Mouse (Mus musculus) ZHBTc4 (cell line): ENCODE measurements around the gene Pde9a.
A peak's percentile ranks its signal among the peaks of the same experiment; 100 is the strongest.

Experiments used
- DNase-seq: peaks from one replicate; pipeline ENCODE4 v3.0.0-alpha.2; 2011; ENCODE audit warnings: low read depth, low spot score

Pde9a gene

DNA sequence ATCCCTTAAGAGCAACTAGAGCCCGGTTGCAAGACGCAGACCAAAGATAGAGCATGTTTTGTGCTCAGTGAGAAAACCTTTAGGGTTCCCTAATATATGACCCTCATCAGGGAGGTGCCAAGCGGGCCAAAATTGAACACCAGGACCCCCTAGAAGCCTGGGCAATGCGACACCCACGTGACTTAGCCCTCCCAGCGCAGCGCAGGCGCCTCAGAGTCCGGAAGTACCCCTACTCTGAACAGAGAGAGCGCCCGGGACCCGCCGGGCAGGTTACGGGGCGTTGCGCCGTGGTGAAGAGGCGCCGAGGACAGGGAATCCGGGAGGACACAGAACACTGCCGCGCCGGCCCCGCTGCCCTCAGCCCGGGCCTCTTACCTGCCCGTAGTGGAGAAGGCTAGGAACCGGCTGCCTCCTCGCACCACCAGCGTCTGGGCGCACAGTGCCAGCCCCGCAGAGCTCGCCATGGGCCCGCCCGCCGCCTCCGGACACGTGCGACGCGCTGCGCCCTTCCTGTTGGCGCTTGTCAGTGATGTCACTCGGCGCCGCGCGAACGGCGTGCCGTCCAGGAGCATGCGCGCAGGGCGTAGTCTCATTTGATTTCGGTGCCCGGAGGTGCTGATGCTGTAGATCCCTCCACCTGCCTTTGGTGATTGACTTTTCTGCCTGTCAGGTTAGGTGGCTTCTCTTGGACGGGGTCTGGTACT is 125.9 kb downstream of the Pde9a start:
- peak; percentile 97 for DNase-seq

DNA sequence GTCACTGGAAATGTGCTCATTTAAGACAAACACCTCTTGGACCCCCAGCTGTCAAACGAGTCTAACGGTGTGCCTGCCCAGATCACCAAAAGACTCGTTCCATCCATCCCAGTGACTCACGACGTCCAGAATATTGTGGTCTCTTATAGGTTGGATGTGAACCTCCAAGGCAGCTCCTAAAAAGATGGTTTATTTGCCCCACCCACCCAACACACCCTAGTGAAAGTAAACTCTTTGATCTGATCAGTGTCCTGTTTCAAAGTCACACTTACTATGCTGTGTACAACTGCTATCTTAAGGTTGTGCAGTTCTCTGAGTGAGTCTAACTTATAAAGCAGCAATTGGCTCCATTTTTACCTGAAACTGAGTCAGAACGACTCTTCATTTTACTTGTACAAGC is 126.6 kb downstream of the Pde9a start:
- no peak for DNase-seq

DNA sequence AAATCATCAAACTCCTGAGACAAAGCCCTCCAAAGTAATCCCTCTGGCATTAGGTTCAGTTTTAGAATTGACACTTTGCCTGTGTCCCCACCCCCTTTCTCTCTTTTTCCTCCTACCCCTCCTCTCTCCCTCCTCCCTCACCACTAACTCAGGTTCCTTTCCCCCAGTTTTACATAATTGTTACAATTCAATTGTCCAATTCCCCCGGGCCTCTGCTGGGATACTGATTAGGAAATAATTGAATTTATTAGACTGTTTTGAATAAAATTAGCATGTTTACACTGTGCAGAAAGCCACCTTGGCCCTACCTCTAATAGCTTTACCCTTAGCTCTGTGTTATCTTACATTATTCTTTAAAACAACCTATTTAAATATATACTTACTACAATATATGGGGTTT is 128.7 kb downstream of the Pde9a start:
- no peak for DNase-seq

DNA sequence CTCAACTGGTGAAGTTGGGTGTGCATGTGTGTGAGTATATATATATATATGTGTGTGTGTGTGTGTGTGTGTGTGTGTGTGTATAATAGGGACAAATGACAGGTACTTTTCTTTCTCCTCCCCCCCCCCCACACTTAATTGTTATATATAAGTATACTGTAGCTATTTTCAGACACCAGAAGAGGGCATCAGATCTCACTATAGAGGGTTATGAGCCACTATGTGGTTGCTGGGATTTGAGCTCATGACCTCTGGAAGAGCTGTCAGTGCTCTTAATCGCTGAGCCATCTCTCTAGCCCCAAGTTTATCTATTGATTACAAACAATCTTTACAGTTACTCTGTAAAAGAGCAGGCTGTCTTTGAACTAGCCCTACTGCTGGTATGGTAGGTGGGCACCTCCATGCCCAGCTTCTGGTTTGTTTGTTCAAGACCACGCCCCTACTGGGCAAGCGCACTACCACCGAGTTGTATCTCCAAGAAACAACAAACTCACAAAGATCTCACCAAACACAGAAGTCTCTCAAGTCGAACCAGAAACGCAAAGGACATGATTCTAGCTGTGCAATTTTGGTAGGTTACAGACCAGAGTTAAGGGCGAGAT is 133.4 kb downstream of the Pde9a start:
- DNase-seq = peak; percentile 41

DNA sequence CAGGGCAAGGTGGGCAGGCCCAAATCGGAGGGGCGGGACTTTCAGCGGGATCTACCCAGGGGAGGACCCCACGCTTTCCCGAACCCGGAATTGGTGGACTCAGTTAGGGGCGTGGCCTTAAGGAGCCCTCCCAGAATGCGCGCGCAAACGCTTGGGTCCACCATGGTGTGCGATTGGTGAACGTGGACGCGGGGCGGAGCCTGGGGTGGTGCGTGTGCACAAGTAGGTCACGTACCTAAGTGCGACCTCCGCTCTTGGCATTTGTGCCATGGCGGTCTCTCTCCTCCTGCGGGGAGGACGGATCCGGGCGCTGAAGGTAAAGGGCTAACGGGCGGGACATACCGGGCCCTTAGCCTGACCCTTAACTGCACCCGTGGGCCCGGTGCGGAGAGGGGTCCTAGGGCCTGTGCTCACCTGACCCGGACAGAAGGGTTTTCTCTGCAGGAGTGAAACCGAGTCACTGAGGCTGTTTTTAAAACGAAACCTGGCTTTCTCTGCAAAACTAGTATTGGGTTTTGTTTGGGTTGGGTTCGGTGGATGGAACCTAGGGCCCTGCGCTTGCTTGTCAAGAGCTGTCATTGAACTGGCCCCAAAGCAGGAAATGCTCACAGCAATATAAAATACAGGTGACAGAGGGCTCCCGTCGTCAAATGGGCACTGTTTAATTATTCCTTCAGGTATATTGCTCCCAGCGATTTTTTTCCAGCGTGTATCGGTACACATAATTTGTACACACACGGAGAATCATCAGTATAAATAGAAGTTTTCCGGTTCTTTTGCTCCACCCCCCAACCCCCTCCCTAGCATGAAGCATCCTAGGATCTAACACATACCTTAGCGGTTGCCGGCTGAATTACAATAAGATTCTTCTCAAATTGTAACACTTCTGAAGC is 134.2 kb downstream of the Pde9a start, which contains the start of the genes Wdr4 and Ndufv3:
Wdr4 (minus strand) TSS at position 35 of the 893 bp plus-strand sequence.
Ndufv3 (plus strand) TSS at position 170 of the 893 bp plus-strand sequence.
- DNase-seq = peak; percentile 100

DNA sequence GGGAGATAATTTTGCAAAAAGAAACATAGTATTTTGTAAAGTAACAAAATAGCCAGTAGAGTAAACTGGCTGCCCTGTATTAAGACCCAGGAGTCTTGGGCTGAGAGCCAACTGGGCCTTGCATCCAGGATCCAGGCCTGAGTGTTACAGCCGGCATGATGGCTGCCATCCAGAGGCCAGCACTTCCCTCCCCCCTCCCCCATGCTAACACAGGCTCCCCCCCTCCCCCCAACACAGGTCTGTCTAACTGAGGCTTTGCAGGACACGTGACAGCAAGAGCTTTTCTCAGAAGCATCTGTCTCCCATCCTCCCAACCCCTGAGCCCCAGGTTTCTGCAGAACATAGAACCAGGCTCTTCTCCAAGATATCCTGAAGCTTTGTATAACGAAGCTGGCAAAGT is 134.9 kb downstream of the Pde9a start:
- DNase-seq = peak; percentile 76

DNA sequence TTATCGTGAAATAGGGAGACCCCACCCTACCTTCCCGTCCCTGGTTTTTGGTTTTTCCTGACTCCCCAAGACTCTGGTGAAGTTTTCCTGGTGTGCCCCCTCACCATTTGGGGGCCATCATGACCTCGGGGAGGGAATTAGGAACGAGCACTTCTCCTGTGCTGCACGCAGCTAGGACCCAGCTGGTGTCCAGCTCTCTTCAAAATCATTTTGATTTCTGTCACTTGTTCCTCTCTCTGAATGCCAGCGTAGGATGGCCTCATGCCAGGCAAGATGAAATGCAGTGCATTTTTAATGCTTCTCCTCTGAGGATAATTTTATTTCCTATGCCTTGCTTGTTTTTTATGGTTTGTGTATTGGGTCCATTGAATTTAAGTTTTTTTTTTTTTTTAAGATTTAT is 135.9 kb downstream of the Pde9a start:
- no peak for DNase-seq

DNA sequence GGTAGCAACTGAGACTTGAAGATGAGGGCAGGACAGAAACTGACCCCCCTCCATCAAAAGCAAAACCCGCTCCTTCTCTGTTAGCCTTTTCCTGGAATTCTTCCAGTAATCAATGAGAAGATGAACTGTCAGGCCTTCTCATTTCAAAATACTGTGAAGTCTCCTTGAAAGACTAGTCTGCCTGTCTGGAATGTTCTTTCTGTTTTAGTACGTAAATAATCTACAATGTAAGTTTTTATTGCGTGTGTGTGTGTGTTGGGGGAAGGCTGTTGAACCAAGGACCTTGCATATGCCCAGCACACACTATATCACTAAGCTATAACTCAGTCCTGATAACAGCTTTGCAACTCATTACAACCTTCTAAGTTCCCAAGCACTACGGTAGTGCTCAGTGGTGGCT is 139.1 kb downstream of the Pde9a start:
- no peak for DNase-seq

DNA sequence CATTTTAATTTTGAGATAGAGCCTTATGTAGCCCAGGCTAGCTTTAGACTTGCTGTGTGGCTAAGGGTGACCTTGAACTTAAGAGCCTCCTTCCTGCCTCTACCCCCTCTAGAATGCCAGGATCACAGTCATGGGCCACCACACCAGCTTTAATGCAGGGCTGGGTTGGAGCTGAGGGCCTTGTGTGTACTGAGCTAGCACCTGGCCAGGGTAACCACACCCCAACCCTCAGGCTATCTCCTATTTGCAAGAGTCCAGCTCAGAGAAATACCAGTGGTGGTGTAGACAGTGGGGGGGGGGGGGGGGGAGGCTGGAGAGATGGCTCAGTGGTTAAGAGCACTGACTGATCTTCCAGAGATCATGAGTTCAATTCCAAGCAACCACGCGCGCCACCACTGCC is 139.8 kb downstream of the Pde9a start:
- peak; percentile 91 for DNase-seq
